Mouse (Mus musculus) liver, adult 2 months (tissue): ENCODE results near the gene Gpatch11. TPM values are rescaled to one million over a fixed set of nuclear protein-coding genes. Genes with fewer than 3 reads are reported as not detected.
A peak's percentile ranks its signal among the peaks of the same experiment; 100 is the strongest.

Source experiments
- DNase-seq: peaks from one replicate; pipeline ENCODE4 v3.0.0-alpha.2; 2011; ENCODE audit warnings: low read depth, low spot score; ENCODE audit errors: extremely low read depth
- H3K27ac ChIP-seq: fragments of 200-500 bp; replicated peaks from 2 replicates; pipeline ENCODE4 v1.5.1; 2012; ENCODE audit warnings: low read depth, mild to moderate bottlenecking, control low read depth, inconsistent platforms, low read length; ENCODE audit not compliant: insufficient read depth
- H3K27me3 ChIP-seq: fragments of 200-500 bp; 2 replicates; pipeline ENCODE4 v1.6.1; 2012; ENCODE audit warnings: mild to moderate bottlenecking, moderate library complexity, low read length, inconsistent platforms; ENCODE audit not compliant: control insufficient read depth, insufficient read depth
- H3K36me3 ChIP-seq: fragments of 200-500 bp; 2 replicates; pipeline ENCODE4 v1.6.1; 2012; ENCODE audit warnings: low read length, inconsistent platforms; ENCODE audit not compliant: control insufficient read depth, insufficient read depth
- H3K4me1 ChIP-seq: fragments of 200-500 bp; 2 replicates; pipeline ENCODE4 v1.6.1; 2011; ENCODE audit warnings: low read length; ENCODE audit not compliant: control insufficient read depth, insufficient read depth
- H3K4me3 ChIP-seq: fragments of 200-500 bp; 2 replicates; pipeline ENCODE4 v1.5.1; 2011; ENCODE audit warnings: low read depth, mild to moderate bottlenecking, control low read depth, low read length, moderate library complexity; ENCODE audit not compliant: insufficient read depth
- H3K79me2 ChIP-seq: fragments of 200-500 bp; 2 replicates; pipeline ENCODE4 v1.6.1; 2012; ENCODE audit warnings: inconsistent platforms, mild to moderate bottlenecking, low read length, moderate library complexity; ENCODE audit not compliant: control insufficient read depth, insufficient read depth
- H3K9ac ChIP-seq: fragments of 200-500 bp; 2 replicates; pipeline ENCODE4 v1.6.1; 2012; ENCODE audit warnings: low read depth, mild to moderate bottlenecking, control low read depth, inconsistent platforms, low read length
- CTCF ChIP-seq: fragments of 200-500 bp; IDR thresholded peaks from 2 replicates; pipeline ENCODE4 v1.5.1; 2011; ENCODE audit warnings: low read depth, low read length, control low read depth
- POLR2A ChIP-seq: fragments of 200-500 bp; IDR thresholded peaks from 2 replicates; pipeline ENCODE4 v1.6.1; 2011; ENCODE audit warnings: low read length, control low read depth; ENCODE audit not compliant: insufficient read depth; ENCODE audit errors: extremely low read depth
- WGBS: fragments of 180-500 bp; shearing (Covaris S2); methylation state at CpG from one replicate; pipeline ENCODE4 v1.1.7; 2018; 5-methylcytosine and 5-hydroxymethylcytosine counted together
- polyA plus RNA-seq: library from polyadenylated mRNA; depleted of rRNA; stranded (reverse); fragments of >200 nt; gene quantifications from 2 replicates; pipeline ENCODE4 v1.2.3, GENCODE M21; 2012
- total RNA-seq: library from RNA; depleted of rRNA; stranded (reverse); fragments of >200 nt; gene quantifications from 2 replicates; pipeline ENCODE4 v1.2.3, GENCODE M21; 2014

The Gpatch11 gene
- total and polyA plus RNA-seq, 2 experiments, result 4.9 to 7.9 TPM

- Histone ChIP-seq H3K27ac (no peak overlapping the region), H3K4me3 (no peak overlapping the region), H3K9ac (no peak overlapping the region), H3K4me1 (no peaks in the 10 kb centered on the region), H3K36me3 (peaks cover 53% of the 10 kb centered on the region), H3K79me2 (no peaks in the 10 kb centered on the region), H3K27me3 (no peaks in the 10 kb centered on the region)
- WGBS, result 79% methylated on average over 5 of the region's 5 CpGs
- DNase-seq, result no peak
- TF ChIP-seq CTCF, result no peak
- TF ChIP-seq POLR2A, result no peak
Measured at GRCm38 (mm10) chr17:78794390-78794789, 41.0 kb upstream of the Gpatch11 start.

GRCm38 (mm10) chr17:78797222-78797621 is 38.1 kb upstream of the Gpatch11 start:
- Histone ChIP-seq H3K79me2 (no peaks in the 10 kb centered on the region), H3K4me3 (no peak overlapping the region), H3K27ac (no peak overlapping the region), H3K36me3 (peaks cover 53% of the 10 kb centered on the region), H3K4me1 (no peaks in the 10 kb centered on the region), H3K27me3 (no peaks in the 10 kb centered on the region), H3K9ac (no peak overlapping the region)
- DNase-seq, result peak; percentile 6
- 98% methylated on average over 1 of the region's 1 CpGs for WGBS
- TF ChIP-seq CTCF (no peak), POLR2A (no peak)

- no peak overlapping the region for H3K4me3 ChIP-seq
- H3K36me3 ChIP-seq, result peaks cover 34% of the 10 kb centered on the region
- no peak for DNase-seq
- no peaks in the 10 kb centered on the region for H3K4me1 ChIP-seq
- no peaks in the 10 kb centered on the region for H3K27me3 ChIP-seq
- no peak overlapping the region for H3K27ac ChIP-seq
- no peaks in the 10 kb centered on the region for H3K79me2 ChIP-seq
- TF ChIP-seq POLR2A (no peak), CTCF (no peak)
- H3K9ac ChIP-seq, result no peak overlapping the region
Measured at GRCm38 (mm10) chr17:78809019-78809418, 26.3 kb upstream of the Gpatch11 start.

- 95% methylated on average over 3 of the region's 3 CpGs for WGBS
- Histone ChIP-seq H3K27ac (no peak overlapping the region), H3K9ac (no peak overlapping the region), H3K27me3 (no peaks in the 10 kb centered on the region), H3K4me1 (no peaks in the 10 kb centered on the region), H3K36me3 (peaks cover 34% of the 10 kb centered on the region), H3K4me3 (no peak overlapping the region), H3K79me2 (no peaks in the 10 kb centered on the region)
- DNase-seq, result no peak
- TF ChIP-seq CTCF (no peak), POLR2A (no peak)
Measured at GRCm38 (mm10) chr17:78809582-78809981, 25.8 kb upstream of the Gpatch11 start.

GRCm38 (mm10) chr17:78824346-78824745 is 11.0 kb upstream of the Gpatch11 start:
- Histone ChIP-seq H3K79me2 (no peaks in the 10 kb centered on the region), H3K4me1 (no peaks in the 10 kb centered on the region), H3K9ac (no peak overlapping the region), H3K4me3 (no peak overlapping the region), H3K36me3 (peaks cover 48% of the 10 kb centered on the region), H3K27me3 (no peaks in the 10 kb centered on the region), H3K27ac (no peak overlapping the region)
- DNase-seq, result no peak
- TF ChIP-seq POLR2A, result no peak
- TF ChIP-seq CTCF, result no peak
- 85% methylated on average over 13 of the region's 13 CpGs for WGBS

- Histone ChIP-seq H3K36me3 (peaks cover 18% of the 10 kb centered on the region; the same call in 1 of the 2 replicates), H3K9ac (peak overlapping the region; percentile 79), H3K27ac (peak overlapping the region; percentile 56), H3K27me3 (no peaks in the 10 kb centered on the region), H3K79me2 (no peaks in the 10 kb centered on the region), H3K4me3 (peak overlapping the region; percentile 75), H3K4me1 (peaks cover 2% of the 10 kb centered on the region; the same call in 1 of the 2 replicates)
- no peak for DNase-seq
- WGBS, result 39% methylated on average over 2 of the region's 2 CpGs
- no peak for TF ChIP-seq POLR2A
- no peak for TF ChIP-seq CTCF
Measured at GRCm38 (mm10) chr17:78836056-78836455, 689 bp downstream of the Gpatch11 start.
